Mouse (Mus musculus) left cerebral cortex, postnatal 36 days (tissue): ENCODE results near the gene Dnah5. TPM values are rescaled to one million over a fixed set of nuclear protein-coding genes. Genes with fewer than 3 reads are reported as not detected.
"Not testable (repeated sequence)": the region's sequence is repeated elsewhere in the genome, so short reads cannot be mapped to it uniquely, and the experiment has no call there.

ENCODE experiments used
- DNase-seq, 2 experiments: peaks; one replicate each; pipeline ENCODE4 v3.0.0; 2021 to 2022; ENCODE audit warnings: low spot score in 2 of 2, mixed read lengths in 1 of 2
- intact Hi-C: fragments of 180-260 bp; cut with DNase I; formaldehyde crosslinking; loops from one replicate; pipeline ENCODE4 v1.15.1; 2025
- total RNA-seq, 2 experiments: library from RNA; stranded (reverse); gene quantifications; 2 replicates each; pipeline ENCODE4 v1.2.3; 2021

The Dnah5 gene
- total RNA-seq, 2 experiments from 2014 or later = 2.1 to 2.8 TPM

DNA sequence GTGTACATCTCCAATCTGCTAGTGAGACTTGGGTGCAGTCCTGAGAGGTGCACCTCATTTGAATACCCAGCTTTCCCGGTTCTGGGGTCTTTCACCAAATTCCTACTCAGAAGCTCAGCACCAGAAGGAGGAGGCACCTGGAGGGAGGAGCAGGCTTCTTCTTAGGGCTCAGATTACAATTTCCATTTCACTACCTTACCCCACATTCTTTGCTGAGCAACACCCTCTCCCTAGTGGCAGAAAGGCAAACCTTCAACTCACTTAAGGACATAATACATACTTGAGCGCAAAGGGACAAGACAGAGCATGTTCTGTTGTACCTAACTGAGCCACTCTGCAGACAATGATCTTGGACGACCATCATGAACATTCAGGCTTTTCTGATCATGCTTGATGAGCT lies 23.8 kb downstream of the Dnah5 start:
- intact Hi-C loops = no loop called here
- no peak for DNase-seq

DNA sequence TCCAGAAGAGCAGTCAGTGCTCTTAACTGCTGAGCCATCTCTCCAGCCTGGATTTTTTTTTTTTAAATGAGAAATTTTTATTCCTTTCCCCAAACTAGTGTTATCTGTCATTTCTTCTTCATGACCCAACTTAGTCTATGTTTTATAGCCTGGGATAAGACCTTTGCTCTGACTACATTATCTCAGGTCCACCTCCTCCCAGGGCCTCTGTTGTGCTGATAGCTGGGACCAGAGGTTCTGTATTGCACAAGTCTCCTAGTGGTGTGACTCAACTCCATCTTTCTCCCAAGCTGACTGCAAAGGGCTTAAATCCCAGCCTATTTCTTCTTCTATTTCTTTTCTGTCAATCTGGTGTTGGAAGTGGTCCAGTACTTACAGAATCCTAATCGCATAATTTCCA lies 56.7 kb downstream of the Dnah5 start:
- intact Hi-C loops = no loop called here

DNA sequence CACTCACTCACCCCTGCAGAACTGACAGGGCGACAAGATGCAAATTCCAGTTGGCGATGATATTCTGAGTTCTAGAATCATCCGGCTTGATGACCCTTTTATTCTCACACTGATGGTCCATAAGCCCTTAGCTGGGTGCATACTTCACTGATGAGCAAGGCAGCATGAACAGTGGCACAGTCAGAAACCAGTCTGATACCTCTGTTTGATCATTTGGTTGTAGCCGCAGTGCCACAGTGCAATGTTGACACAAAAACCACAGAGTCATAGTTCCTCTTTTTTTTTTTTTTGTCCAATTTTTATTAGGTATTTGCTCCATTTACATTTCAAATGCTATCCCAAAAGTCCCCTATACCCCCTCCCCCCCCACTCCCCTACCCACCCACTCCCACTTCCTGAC lies 95.9 kb downstream of the Dnah5 start:
- DNase-seq = no peak
- intact Hi-C loops = no loop called here

More for the DNA sequence above, 56.7 kb downstream of the Dnah5 start:
- no peak for DNase-seq

DNA sequence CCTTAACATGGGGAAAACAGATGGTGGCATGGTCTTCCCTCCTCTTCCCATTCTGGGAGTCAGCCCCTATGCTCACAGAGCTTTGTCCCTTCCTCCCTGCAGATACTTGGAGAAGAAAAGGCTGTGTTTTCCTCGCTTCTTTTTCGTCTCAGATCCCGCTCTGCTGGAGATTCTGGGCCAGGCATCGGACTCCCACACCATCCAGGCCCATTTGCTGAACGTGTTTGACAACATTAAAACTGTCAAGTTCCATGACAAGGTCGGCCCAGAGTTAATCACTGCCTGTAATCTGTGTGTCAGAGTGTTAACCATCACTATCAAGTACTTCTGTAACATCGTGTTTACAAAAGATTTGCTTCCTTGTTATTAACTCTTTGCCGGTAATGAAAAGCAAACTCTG lies 103.6 kb downstream of the Dnah5 start:
- DNase-seq = no peak
- intact Hi-C loops = no loop called here

DNA sequence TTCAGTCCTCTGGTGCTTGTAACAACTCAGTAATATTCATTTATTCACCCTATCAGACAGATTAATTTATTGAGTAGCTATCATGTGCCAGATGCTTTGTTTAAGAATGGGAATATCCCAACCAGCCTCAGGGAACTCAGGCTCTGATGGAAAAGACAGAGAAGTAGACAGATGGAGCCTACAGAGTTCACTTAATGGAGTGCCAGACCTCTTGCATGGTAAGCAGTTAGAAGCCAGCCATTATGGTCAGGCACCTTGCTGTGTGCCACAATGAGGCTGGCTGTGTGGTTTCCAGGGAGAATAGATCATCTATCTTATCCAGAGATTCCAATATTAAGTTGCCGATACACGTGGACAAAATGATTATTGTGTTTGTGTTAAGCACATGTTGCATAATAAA lies 104.3 kb downstream of the Dnah5 start:
- intact Hi-C loops = no loop called here
- no peak for DNase-seq

DNA sequence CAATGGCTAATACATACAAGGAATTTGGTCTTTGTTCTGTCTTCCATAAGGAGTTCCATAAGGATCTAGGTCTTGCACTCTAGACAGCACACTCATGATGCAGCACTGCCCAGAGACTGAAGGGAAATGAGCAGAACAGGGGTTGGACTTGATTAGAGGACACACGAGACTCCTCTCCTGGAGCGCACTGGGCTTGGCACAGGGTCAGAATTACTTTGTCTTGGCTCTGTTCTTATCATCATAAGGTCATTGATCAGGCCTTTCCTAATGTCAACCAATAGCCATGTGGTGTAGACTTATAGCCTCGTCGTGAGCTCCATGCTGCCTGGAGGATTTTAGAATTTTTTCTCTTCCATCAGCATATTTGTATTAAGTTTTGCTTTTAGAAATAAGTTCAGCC lies 107.0 kb downstream of the Dnah5 start:
- intact Hi-C loops = no loop called here
- no peak for DNase-seq

DNA sequence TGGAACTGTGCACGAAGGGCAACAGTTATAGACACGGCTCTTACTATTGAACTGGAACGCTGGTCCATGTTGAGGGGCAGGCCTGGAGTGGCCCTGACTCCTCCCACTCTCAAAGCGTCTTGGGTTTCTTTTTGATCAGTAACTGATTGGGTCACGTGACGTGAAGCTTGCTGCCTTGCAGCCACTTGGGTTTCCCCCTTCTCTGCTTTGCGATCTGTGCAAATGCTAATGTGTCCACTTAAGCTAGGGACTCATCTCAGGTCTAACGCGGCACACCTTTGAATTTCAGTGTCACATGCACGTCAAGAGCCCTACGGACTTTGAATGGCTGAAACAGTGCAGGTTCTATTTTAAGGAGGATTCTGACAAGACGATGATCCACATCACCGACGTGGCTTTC lies 109.9 kb downstream of the Dnah5 start:
- intact Hi-C loops = no loop called here
- no peak for DNase-seq

DNA sequence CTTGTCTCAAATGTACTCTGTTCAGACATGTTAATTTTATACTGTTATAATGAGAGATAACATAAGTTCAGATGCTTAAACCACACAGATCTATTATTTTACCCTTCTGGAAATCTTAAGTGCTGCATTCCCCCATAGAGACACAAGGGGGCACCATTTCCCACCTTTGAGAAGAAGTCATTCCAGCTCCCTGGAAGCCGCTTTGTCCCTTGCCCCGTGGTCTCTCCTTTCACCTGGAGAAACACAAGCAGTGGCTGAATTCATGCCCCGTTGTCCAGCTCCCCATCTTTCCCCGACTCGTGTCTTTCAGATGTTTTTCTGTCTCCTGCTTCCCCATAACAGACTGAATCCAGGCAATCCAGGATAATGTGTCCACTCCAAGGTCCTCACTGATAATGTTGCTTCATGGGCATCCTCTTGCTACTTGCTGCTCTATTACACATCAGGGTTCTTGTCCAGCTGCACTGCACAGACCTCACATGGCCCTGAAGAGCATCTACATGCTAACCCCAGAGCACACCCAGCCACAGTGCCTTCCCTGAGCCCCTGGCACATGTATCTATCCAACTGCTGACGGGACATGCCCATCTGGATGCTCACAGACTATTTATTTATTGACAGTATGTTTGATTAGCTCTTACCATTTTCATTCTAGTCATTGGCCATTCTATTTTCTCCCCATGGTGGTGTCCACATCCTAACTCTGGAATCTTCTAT lies 112.4 kb downstream of the Dnah5 start:
- intact Hi-C loops = no loop called here
- peak; percentile 29 to 50 for DNase-seq

DNA sequence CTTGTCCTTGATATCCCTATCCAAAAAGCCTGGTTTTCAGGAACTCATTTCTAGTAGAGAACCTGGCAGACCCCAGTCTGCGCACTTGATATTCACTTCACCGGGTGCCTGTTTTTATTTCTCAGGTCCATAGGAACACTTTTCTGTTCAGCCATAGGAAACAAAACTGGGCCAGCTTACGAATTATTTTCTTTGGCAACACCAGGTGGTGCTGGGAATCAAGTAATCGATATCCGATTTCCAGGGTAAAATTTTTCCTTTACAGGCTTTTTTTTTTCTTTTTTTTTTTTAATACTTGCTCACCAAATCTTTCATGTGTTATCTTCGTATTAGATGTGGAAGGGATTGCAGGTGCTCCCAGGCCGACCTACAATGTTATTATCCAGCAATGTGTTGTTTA lies 119.0 kb downstream of the Dnah5 start:
- intact Hi-C loops = no loop called here
- no peak for DNase-seq

DNA sequence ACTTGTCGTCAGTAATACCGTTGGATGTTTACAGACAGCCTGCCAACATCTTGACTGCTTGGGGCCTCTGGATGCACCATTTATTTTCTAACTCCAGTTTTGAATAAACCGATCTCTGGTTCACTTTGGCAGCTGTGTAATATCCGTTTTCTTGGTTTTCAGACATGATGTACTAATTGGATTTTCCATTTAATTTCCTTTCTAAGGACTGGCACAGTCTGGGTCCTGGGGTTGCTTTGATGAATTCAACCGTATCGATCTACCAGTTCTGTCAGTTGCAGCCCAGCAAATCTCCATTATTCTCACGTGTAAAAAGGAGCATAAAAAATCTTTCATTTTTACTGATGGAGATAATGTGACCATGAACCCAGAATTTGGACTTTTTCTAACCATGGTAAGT lies 123.4 kb downstream of the Dnah5 start:
- intact Hi-C loops = no loop called here
- DNase-seq = no peak

DNA sequence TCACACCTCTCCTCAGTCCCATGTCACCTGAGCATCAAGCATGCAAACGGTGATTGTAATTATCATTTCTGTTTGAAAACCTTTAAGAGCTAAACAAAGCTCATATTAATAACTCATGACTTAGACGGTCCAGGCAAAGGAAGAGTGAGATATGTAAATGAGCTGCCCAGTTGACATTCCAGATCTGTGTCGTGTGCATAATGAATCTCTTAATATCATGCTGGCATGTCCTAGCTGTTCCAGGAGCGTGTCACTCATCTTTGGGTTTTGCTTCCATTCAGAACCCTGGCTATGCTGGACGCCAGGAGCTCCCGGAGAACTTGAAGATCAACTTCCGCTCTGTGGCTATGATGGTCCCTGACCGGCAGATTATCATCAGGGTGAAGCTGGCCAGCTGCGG lies 123.9 kb downstream of the Dnah5 start:
- DNase-seq = no peak
- intact Hi-C loops = no loop called here

DNA sequence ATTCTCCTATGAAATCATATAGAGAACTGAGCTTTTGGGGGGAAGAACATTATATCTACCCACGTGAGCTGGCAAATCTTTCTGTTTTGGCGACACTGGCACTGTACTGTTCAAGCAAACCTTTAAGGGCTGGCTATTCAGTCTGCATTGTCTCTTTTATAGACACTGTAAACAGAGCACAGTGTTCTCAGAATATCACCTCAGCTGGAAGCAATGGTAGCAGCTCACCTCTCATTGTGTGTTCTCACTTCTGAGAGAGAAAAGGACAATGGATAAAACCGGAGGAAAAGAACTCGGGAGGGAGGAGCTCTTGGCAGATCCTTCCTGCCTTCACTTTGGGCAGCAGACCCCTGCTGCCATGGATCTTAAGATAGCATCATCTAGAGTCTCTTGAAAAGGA lies 137.6 kb downstream of the Dnah5 start:
- no peak for DNase-seq
- intact Hi-C loops = no loop called here

DNA sequence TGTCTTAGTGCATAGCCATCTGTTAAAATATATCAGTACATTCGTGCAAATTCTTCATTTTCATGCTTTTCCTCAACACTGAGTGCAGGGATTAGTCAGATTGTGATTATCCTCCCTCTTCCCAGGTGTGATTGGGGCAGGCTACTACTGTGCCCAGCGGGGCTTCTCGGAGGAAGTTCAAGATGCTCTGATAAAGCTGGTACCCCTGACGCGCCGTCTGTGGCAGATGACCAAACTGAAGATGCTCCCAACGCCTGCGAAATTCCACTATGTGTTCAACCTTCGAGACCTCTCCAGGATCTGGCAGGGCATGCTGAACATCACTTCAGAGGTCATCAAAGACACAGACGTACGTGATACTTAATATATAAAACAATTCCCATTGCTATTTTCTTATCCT lies 164.0 kb downstream of the Dnah5 start:
- intact Hi-C loops = no loop called here

DNA sequence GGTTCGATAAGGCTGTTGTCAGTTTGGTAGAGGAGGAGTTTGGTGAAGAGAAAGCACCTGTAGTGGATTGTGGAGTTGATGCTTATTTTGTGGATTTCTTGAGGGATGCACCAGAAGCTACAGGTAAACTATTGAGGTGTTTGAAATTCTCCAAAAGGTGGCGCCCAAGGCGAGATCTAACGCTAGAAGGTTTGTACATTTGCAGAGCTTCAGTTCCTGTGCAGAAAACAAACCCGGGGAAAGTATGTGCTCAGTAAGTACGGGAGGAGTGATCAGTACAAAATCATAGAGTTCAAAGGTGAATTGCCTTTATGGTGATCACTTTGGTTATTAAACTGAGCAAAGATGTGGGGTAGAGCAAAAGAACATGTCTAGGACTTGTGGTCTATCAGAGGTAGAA lies 166.9 kb downstream of the Dnah5 start:
- intact Hi-C loops = no loop called here

More for the DNA sequence above, 164.0 kb downstream of the Dnah5 start:
- DNase-seq = no peak

DNA sequence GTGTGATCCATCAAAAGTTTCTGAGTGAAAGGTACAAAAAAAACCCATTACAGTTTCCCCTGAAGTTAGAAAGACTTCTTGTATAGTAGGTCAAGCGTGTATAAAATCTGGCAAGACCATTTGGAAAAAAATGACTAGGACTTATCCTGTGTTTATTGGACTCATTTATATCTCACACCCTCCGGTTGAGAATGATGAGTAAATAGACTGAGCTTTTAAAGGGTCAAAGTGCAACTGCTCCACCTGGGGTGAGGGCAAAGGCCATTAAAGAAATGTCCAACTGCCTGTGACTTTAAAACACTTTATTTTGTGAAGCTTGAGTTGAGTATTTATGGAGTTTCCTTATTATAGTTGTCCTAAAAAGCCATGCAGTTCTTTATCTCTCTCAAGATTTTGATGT lies 168.0 kb downstream of the Dnah5 start:
- DNase-seq = no peak
- intact Hi-C loops = no loop called here

More for the DNA sequence above, 166.9 kb downstream of the Dnah5 start:
- DNase-seq = no peak

DNA sequence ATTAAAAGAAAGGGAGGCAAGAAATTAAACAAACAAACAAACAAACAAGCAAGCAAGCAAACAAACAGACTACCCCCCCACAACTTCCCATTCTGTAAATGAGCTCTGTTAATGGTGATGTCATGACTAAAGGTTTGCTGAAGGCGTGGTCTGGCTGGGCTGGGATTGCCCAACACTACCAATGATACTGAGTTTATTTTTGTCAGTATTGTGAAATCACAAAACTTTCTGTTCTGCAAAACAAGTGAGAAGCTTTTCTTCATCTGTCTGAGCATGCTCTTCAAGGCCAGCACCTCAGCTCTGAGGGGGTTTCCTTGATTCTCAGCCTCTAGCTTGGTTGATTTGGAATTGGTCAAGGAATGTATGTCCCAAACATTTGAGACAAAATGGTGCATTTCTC lies 170.8 kb downstream of the Dnah5 start:
- intact Hi-C loops = no loop called here
- no peak for DNase-seq

DNA sequence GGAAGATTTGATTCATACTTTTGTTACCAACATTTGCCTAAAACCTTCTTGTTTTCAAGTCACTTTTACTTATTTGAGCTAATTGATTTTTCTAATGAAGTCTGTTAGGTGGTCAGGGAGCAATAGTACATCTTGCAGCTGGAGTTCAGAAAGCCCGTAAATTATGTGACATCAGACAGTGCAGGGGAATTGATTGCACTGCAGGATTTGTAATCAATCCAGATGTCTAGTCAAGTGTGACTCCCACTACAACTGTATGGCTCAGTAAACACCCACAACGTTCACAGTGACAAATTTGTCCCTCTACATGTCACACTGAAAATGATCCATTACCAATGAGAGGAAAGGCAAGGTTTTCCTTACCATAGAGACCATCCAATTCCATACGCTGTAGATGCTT lies 177.4 kb downstream of the Dnah5 start:
- no peak for DNase-seq
- intact Hi-C loops = no loop called here

DNA sequence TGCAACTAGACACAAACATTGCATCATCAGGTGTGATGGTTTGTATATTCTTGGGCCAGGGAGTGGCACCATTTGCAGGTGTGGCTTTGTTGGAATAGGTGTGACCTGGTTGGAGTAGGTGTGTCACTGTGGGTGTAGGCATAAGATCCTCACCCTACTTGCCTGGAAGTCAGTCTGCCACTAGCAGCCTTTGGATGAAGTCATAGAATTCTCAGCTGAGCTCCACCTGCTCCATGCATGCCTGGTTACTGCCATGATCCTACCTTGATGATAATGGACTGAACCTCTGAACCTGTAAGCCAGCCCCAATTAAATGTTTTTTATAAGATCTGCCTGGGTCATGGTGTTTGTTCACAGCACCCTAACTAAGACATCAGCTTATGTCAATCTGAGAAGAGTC lies 190.2 kb downstream of the Dnah5 start:
- DNase-seq, intact Hi-C loops: not testable (repeated sequence)

DNA sequence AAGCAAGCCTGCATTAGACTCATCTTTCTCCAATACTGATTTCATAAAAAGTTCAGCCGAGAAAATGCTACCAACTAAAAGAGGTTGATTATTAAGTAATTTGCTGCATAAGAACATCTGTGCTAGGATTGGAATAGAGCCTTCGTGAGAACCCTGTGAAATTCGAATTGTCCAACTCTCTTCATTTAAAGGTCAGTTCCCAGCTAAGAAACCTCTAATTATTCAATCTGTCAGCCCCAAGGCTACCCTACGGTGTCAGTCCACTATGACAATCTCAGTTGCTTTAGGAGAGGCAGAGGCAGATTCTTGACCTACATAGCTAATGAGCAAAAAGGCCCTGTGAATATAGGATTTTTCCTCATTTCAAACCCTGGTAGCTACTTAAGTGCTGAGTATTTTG lies 191.9 kb downstream of the Dnah5 start:
- no peak for DNase-seq
- intact Hi-C loops = no loop called here

DNA sequence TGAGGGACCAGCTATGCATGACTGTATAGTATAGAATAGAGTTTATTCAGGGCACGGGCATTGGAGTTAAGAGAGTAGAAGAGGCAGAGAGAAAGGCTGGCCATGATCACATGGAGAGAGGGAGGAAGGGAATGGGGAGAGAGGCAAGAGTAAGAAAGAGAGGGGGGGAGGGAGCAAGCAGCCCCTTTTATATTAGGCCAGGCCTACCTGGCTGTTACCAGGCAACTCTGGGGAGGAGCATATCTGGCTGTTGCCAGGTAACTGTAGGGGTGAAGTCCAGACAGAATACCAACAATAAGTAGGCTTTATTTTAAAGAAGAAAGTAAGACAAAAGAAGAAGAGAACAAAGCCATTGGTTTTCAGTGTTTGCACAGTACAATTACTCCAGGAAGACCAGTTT lies 194.9 kb downstream of the Dnah5 start:
- no peak for DNase-seq
- intact Hi-C loops = no loop called here

DNA sequence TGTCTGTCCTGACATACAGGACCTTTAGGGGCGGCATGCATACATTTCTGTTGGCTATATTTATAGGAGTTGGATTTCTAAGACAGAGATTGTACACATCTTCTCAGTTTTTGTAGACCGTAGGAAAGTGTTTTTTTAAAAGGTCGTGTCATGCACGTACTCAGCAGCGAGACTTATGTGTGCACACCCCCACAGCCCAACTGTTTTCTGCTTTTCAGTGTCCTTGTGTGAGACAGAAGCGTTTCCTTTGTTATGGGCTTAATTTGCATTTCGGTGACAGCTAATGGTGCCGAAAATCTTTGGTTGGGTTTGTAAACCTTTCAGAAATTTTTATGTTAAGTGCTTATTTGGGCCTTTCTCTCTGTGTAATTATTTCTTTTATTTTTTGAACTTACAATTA lies 195.7 kb downstream of the Dnah5 start:
- intact Hi-C loops = no loop called here
- no peak for DNase-seq

DNA sequence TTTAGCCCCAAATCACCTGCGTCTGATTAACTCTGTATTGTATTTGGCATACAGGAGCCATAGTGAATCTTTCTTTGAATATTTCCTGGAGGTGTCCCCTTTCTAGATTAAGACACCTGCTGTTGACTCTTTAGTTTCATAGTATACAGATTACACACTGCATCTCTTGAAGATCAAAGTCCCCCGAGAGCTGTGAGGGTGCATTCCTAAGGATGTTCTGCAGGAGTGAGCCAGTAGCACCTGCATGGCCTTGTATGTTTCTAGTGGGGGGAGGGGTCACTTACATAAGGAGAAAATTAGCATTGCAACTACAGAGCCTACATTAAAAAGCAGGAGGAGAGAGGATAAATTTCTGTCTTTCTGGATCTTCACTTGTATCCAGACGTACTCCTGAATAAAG lies 201.1 kb downstream of the Dnah5 start:
- no peak for DNase-seq
- intact Hi-C loops = no loop called here
